Mouse (Mus musculus) myocyte (in vitro differentiated cells): ENCODE measurements at regions not wholly inside any gene's neighbourhood (a gene's known extent, or its start where the extent isn't known, plus 50 kb on each side); places are given as distances from the start of the nearest gene placed in this dataset.

Experiments
- H3K27me3 ChIP-seq: one replicate; pipeline ENCODE4 v1.6.1; 2011; ENCODE audit not compliant: control insufficient read depth, insufficient read depth, insufficient read length
- H3K36me3 ChIP-seq: one replicate; pipeline ENCODE4 v1.6.1; 2011; ENCODE audit not compliant: control insufficient read depth, insufficient read depth
- H3K4me2 ChIP-seq: one replicate; pipeline ENCODE4 v1.6.1; 2011; ENCODE audit warnings: low read depth, control low read depth
- H3K4me3 ChIP-seq: one replicate; pipeline ENCODE4 v1.5.1; 2011; ENCODE audit warnings: mild to moderate bottlenecking, control low read depth, moderate library complexity
- H3K79me2 ChIP-seq: one replicate; pipeline ENCODE4 v1.6.1; 2011; ENCODE audit not compliant: control insufficient read depth, insufficient read depth
- H3ac ChIP-seq: one replicate; pipeline ENCODE4 v1.6.1; 2011; ENCODE audit not compliant: control insufficient read depth, insufficient read length
- CEBPB ChIP-seq: IDR thresholded peaks from 2 replicates; pipeline ENCODE4 v1.6.1; 2011; ENCODE audit warnings: mild to moderate bottlenecking, moderate library complexity; ENCODE audit not compliant: poor library complexity, insufficient read depth, severe bottlenecking
- E2F4 ChIP-seq: IDR thresholded peaks from one replicate; pipeline ENCODE4 v1.6.1; 2011; ENCODE audit warnings: mild to moderate bottlenecking, control low read depth, moderate library complexity; ENCODE audit not compliant: insufficient read depth
- MAX ChIP-seq: IDR thresholded peaks from one replicate; pipeline ENCODE4 v1.6.1; 2011; ENCODE audit warnings: low read depth, mild to moderate bottlenecking, control low read depth
- MYOD1 ChIP-seq, 3 experiments: IDR thresholded peaks; one replicate each; pipeline ENCODE4 v1.6.1; 2011; ENCODE audit warnings: control low read depth in 2 of 3, low read depth in 2 of 3, mild to moderate bottlenecking in 2 of 3, moderate library complexity in 1 of 3; ENCODE audit not compliant: insufficient read length in 2 of 3, control insufficient read depth in 1 of 3
- MYOG ChIP-seq, 3 experiments: IDR thresholded peaks; one replicate each; pipeline ENCODE4 v1.6.1; 2011; ENCODE audit warnings: control low read depth in 2 of 3, low read depth in 2 of 3, mild to moderate bottlenecking in 2 of 3; ENCODE audit not compliant: insufficient read length in 2 of 3, control insufficient read depth in 1 of 3, insufficient read depth in 1 of 3
- POLR2A ChIP-seq: IDR thresholded peaks from one replicate; pipeline ENCODE4 v1.6.1; 2011; ENCODE audit warnings: low read depth, mild to moderate bottlenecking, control low read depth, moderate library complexity; ENCODE audit not compliant: insufficient read length
- POLR2AphosphoS2 ChIP-seq: IDR thresholded peaks from one replicate; pipeline ENCODE4 v1.6.1; 2011; ENCODE audit warnings: low read depth, control low read depth; ENCODE audit not compliant: insufficient read length
- REST ChIP-seq: IDR thresholded peaks from one replicate; pipeline ENCODE4 v1.6.1; 2011; ENCODE audit warnings: mild to moderate bottlenecking, control low read depth, moderate library complexity; ENCODE audit not compliant: insufficient read depth, insufficient read length
- SRF ChIP-seq: IDR thresholded peaks from one replicate; pipeline ENCODE4 v1.6.1; 2011; ENCODE audit warnings: low read depth; ENCODE audit not compliant: control insufficient read depth, insufficient read length
- TCF12 ChIP-seq: IDR thresholded peaks from one replicate; pipeline ENCODE4 v1.6.1; 2011; ENCODE audit warnings: mild to moderate bottlenecking, control low read depth; ENCODE audit not compliant: poor library complexity, insufficient read depth, severe bottlenecking
- TCF3 ChIP-seq: IDR thresholded peaks from one replicate; pipeline ENCODE4 v1.6.1; 2011; ENCODE audit warnings: low read depth, control low read depth; ENCODE audit not compliant: insufficient read length
- USF1 ChIP-seq: IDR thresholded peaks from one replicate; pipeline ENCODE4 v1.6.1; 2011; ENCODE audit warnings: low read depth, mild to moderate bottlenecking, control low read depth, moderate library complexity

DNA sequence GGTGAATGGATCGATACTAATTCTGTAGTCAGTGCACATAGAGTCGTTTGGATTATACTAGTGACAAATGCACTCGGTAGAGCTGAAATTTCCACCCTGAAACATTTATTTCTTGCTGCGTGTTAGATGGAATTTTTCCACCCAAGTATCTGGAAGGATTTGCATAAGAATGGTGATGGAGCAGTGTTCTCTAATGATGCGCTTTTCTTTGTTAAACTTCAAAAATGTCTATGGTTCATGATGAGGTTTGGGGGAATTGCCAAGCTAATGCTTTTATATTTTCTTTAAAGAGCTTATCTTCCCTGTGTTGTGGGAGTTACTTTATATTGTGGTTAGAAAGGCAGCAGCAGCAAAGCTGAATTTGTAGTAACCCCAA lies 125.9 kb downstream of the Tmem38b start:
- TF ChIP-seq POLR2AphosphoS2: no peak
- Histone ChIP-seq H3K36me3 (no peaks in the 10 kb centered on the region), H3K4me3 (no peak overlapping the region), H3K79me2 (no peaks in the 10 kb centered on the region), H3ac (no peak overlapping the region), H3K4me2 (no peak overlapping the region), H3K27me3 (no peaks in the 10 kb centered on the region)

DNA sequence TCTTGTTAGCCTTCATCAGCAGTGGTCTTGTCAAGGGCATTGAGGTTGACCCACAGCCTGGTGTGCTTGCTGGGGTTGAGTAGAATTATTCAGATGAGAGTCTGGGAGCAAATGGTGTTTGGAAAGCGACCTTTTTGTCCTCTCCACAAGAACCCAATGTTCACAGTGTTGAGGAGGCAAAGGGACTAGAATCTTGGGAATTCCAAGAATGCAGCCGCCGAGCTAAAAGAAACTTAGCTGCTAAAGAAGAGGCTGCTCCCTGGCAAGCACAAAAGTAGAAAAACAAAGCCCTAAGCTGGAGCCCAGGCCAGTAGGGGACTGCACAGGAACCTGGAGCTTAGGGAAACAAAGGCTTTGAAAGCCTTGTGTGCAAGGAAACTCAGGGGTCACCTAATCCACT lies 126.4 kb downstream of the Tmem38b start:
- Histone ChIP-seq H3ac (no peak overlapping the region), H3K27me3 (no peaks in the 10 kb centered on the region), H3K79me2 (no peaks in the 10 kb centered on the region), H3K4me3 (no peak overlapping the region), H3K36me3 (no peaks in the 10 kb centered on the region), H3K4me2 (no peak overlapping the region)
- no peak for TF ChIP-seq POLR2AphosphoS2
- TF ChIP-seq SRF: no peak
- TF ChIP-seq TCF3: no peak
- TF ChIP-seq CEBPB: no peak
- no peak for TF ChIP-seq MAX
- TF ChIP-seq REST: no peak
- TF ChIP-seq MYOD1 (IDR thresholded peaks at IDR 0.05; ENCODE audit: control insufficient read depth in 1 of 3, insufficient read length in 2 of 3, low read depth in 2 of 3): no peak
- TF ChIP-seq TCF12: no peak
- TF ChIP-seq POLR2A: no peak
- no peak for TF ChIP-seq E2F4

DNA sequence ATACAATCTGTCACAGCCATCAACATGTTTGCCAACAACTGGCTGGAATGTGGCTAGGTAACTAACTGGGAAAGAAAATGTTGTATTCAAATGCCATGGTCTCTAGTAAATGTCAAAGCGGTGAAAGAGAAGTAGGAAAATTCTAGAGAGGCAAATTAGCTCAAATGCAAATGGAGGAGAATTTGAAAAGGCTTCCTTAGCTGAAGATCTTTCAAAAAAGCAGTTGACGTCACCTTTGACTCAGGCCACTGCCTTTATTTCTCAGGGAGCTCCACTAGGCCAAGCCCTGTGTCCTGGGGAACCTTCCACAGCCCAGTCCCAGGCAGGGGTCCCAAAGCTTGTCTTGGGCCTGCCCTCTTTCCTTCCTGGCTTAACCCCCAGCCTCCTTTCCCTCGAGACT lies 136.6 kb downstream of the Tmem38b start:
- no peak overlapping the region for H3K4me3 ChIP-seq
- H3K4me2 ChIP-seq: no peak overlapping the region
- TF ChIP-seq MYOG (IDR thresholded peaks at IDR 0.05; ENCODE audit: control insufficient read depth in 1 of 3, insufficient read depth in 1 of 3, insufficient read length in 2 of 3, low read depth in 2 of 3): no peak
- TF ChIP-seq USF1: no peak
- no peak for TF ChIP-seq MYOD1 (IDR thresholded peaks at IDR 0.05; ENCODE audit: control insufficient read depth in 1 of 3, insufficient read length in 2 of 3, low read depth in 2 of 3)
- no peak for TF ChIP-seq E2F4
- TF ChIP-seq POLR2A: no peak
- no peak for TF ChIP-seq POLR2AphosphoS2
- TF ChIP-seq SRF: no peak
- no peak for TF ChIP-seq TCF12
- no peak for TF ChIP-seq REST
- TF ChIP-seq TCF3: no peak
- H3K27me3 ChIP-seq: no peaks in the 10 kb centered on the region
- no peaks in the 10 kb centered on the region for H3K79me2 ChIP-seq
- H3ac ChIP-seq: no peak overlapping the region
- no peaks in the 10 kb centered on the region for H3K36me3 ChIP-seq

DNA sequence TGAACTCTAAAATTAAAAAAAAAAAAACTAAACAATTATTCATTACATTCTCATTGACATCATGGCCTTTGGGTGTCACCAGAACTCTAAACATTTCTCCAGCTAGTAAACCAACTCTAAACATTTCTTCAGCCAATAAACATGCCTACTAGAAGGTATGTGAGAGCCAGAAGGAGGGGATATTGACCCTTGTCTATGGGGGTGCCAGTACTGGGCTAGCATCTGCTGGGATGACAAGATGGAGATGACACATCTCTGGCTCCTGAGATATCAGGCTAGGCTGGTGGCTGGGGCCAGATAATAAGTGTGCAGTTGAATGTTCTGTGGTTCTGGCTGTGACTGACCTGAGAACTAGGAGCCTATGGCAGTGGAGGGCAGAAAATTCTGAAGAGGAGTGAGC lies 144.6 kb downstream of the Tmem38b start:
- Histone ChIP-seq H3K27me3 (no peaks in the 10 kb centered on the region), H3ac (no peak overlapping the region), H3K36me3 (no peaks in the 10 kb centered on the region), H3K79me2 (no peaks in the 10 kb centered on the region), H3K4me2 (no peak overlapping the region), H3K4me3 (no peak overlapping the region)
- no peak for TF ChIP-seq SRF
- no peak for TF ChIP-seq POLR2AphosphoS2
- TF ChIP-seq TCF12: no peak
- no peak for TF ChIP-seq USF1
- TF ChIP-seq POLR2A: no peak
- TF ChIP-seq E2F4: no peak
- no peak for TF ChIP-seq MAX
- TF ChIP-seq MYOD1 (IDR thresholded peaks at IDR 0.05; ENCODE audit: control insufficient read depth in 1 of 3, insufficient read length in 2 of 3, low read depth in 2 of 3): no peak
- no peak for TF ChIP-seq CEBPB
- no peak for TF ChIP-seq MYOG (IDR thresholded peaks at IDR 0.05; ENCODE audit: control insufficient read depth in 1 of 3, insufficient read depth in 1 of 3, insufficient read length in 2 of 3, low read depth in 2 of 3)
- TF ChIP-seq TCF3: no peak
- TF ChIP-seq REST: no peak

DNA sequence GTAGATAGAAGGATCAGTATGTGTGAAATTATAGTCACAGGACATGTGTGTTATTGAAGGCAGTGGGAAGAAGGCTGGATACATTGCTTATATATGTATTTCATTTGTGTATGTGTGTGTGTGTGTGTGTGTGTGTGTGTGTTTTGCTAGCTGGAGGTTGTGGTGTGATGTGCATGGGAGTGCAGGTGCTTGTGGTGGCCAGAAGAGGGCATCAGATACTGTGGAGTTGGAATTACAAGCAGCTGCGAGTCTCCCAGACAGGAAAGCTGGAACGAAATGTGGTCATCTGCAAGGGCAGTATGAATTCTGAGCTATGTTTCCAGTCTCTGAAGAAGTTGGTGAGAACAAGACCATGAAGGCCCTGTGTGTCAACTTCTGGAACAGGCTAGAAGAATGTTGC lies 145.1 kb downstream of the Tmem38b start:
- H3ac ChIP-seq: no peak overlapping the region
- no peaks in the 10 kb centered on the region for H3K36me3 ChIP-seq
- TF ChIP-seq POLR2A: no peak
- TF ChIP-seq CEBPB: no peak
- no peak for TF ChIP-seq MYOD1 (IDR thresholded peaks at IDR 0.05; ENCODE audit: control insufficient read depth in 1 of 3, insufficient read length in 2 of 3, low read depth in 2 of 3)
- TF ChIP-seq E2F4: no peak
- TF ChIP-seq MAX: no peak
- no peak for TF ChIP-seq TCF12
- TF ChIP-seq POLR2AphosphoS2: no peak
- H3K4me2 ChIP-seq: no peak overlapping the region
- H3K79me2 ChIP-seq: no peaks in the 10 kb centered on the region
- H3K4me3 ChIP-seq: no peak overlapping the region
- no peaks in the 10 kb centered on the region for H3K27me3 ChIP-seq
